Mouse (Mus musculus) B cell, adult 67 days (primary cell): ENCODE results near the gene Cep19. TPM values are rescaled to one million over a fixed set of nuclear protein-coding genes. Genes with fewer than 3 reads are reported as not detected.

Experiments used
- total RNA-seq, 2 experiments: library from RNA; stranded (reverse); gene quantifications; 4 replicates each; pipeline ENCODE4 v1.2.4; 2023

Gene Cep19
- total RNA-seq, result 1 to 10 TPM; 4.8 to 7.1 TPM

GRCm38 (mm10) chr16:32099638-32100150 is at the start of gene Cep19, which contains the start of gene Pigx:
Cep19 (plus strand) TSS chr16:32099800.
Pigx (minus strand) TSS chr16:32099740.

GRCm38 (mm10) chr16:32078991-32079511 is 20.5 kb upstream of the Cep19 start, which contains the start of gene Pak2:
Pak2 (minus strand) TSS chr16:32079342.

Other genes starting within 250 kb of the Cep19 start
- not detected for gene Meltf, start 221.0 kb upstream of the Cep19 start, total RNA-seq
- not detected for gene Pigz, start 165.9 kb upstream of the Cep19 start, total RNA-seq
- 10 to 100 TPM; 17.0 to 17.2 TPM for gene 0610012G03Rik, start 151.3 kb upstream of the Cep19 start, total RNA-seq
- gene Ncbp2, start 151.3 kb upstream of the Cep19 start, total RNA-seq, result 10 to 100 TPM; 24.4 to 24.9 TPM
- 10 to 100 TPM; 34.3 to 35.6 TPM for gene Senp5, start 96.5 kb upstream of the Cep19 start, total RNA-seq
- 10 to 100 TPM; 82.6 to 86.3 TPM for gene Pak2, start 20.5 kb upstream of the Cep19 start, total RNA-seq
- gene Pigx, start 60 bp upstream of the Cep19 start, total RNA-seq, result 10 to 100 TPM; 35.3 to 38.7 TPM
- gene Nrros, start 65.8 kb downstream of the Cep19 start, total RNA-seq, result 100 to 1,000 TPM; 223 to 245 TPM
- gene Bex6, start 80.0 kb downstream of the Cep19 start, total RNA-seq, result not detected
- 10 to 100 TPM; 11.5 to 12.8 TPM for gene Fbxo45, start 147.4 kb downstream of the Cep19 start, total RNA-seq
- 10 to 100 TPM; 10.9 to 14.0 TPM for gene Wdr53, start 147.4 kb downstream of the Cep19 start, total RNA-seq
- gene Smco1, start 171.7 kb downstream of the Cep19 start, total RNA-seq, result 1 to 10 TPM in 1 of 2 experiments, not detected in 1; 1.7 TPM
- 10 to 100 TPM; 18.4 to 20.0 TPM for gene Rnf168, start 177.7 kb downstream of the Cep19 start, total RNA-seq
- 10 to 100 TPM; 61.1 to 74.6 TPM for gene Ubxn7, start 232.5 kb downstream of the Cep19 start, total RNA-seq